Mouse (Mus musculus) MEL-GATA-1-ER (cell line): Measurements from ENCODE around the gene Gucy2d.

Source experiments
- DNase-seq: peaks from one replicate; pipeline ENCODE4 v3.0.0-alpha.2; 2012; ENCODE audit warnings: low read depth; ENCODE audit errors: extremely low read depth

Gene Gucy2d

DNA sequence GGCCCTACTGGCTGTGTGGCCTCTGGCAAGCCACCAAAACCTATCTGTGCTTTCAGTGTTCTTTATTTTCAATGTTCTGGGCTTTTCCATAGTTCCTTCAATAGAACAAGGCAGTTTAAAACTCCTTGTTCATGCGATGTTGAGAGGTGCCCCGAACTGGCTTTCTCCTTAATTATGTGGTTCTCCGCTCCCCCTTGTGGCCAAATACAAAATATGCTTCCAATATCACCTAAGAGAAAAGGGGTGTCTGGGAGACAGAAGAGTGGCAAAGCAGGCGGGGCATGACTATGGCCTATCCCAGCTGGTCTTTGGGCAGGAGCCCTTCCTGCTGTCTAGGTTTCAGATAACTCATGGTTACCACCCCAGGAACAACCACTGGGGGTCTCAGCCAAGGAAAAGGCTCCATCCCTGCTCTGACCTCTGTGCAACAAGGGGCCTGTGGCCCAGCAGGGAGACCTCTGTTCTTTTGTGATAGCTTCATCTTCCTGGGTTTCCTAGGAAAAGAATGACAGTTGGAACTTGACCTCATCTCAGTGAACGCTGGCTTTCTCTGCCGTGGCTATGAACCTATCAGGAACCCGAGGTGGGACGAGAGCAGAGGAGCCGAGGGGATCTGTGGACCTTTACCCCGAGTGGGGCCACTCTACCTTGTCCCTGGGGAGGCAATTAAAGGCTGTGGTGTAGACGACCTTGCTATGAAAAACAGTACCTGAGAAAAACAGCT, 7.5 kb downstream of the Gucy2d start:
- peak; percentile 39 for DNase-seq

DNA sequence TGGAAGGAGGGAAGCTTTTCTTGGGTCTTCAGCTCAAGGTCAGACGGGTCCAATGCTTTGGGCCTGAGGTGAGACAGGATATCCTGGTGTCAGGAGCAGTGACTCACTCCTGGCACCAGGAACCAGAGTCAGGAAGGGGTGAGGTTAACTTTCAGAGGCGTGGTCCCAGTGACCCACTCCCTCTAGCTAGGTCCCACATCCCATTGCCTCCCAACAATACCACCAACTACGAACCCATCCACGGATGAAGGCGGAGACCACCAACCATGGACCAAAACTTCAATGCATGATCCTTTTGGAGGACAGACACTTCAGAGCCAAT, 8.1 kb downstream of the Gucy2d start:
- no peak for DNase-seq

DNA sequence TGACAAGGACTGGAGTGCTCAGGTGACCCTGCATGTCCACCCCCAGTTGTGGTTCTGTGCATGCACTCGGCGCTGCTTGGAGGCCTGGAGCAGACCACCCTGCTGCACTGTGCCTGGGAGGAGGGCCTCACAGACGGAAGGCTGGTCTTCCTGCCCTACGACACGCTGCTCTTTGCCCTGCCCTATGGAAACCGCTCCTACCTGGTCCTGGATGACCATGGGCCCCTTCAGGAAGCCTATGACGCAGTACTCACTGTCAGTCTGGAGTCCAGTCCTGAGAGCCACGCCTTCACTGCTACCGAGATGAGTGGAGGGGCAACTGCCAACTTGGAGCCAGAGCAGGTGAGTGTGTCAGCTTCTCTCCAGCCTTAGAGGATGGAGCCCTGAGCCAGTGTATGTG, 9.5 kb downstream of the Gucy2d start:
- DNase-seq, result no peak

DNA sequence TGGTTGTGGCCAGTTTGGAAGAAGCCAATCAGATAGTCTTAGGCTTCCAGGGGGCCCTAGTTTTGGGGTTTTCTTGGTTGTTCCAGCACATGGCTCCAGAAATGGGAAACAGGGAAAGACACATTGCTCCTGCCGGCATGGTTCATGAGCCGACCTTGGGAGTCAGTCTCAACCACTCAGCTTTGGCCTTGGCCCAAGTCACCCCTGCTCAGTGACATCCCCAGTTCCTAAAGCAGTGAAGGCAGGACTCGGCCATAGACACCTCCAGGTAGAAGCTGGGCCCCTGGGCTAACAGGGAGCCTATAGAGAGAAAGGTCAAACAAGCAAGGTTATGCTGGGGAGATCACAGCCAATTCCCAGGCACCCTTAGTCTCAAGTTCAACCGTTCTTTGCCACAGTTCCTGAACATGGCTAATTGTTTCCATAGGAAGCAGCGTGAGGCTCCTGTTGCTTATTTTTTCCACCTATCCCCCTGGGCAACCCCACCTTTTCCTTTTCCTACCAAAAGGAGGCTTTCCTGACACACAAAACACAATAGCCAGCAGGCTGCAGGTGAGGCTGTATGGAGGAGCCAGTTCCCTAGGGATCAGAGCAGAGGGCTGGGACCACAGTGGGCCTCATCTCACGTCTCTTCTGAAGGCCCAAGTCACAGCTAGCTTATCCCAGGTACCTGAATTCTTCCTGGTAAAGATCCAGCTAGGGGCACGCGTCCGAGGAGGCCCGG, 14.3 kb downstream of the Gucy2d start:
- DNase-seq, result no peak

DNA sequence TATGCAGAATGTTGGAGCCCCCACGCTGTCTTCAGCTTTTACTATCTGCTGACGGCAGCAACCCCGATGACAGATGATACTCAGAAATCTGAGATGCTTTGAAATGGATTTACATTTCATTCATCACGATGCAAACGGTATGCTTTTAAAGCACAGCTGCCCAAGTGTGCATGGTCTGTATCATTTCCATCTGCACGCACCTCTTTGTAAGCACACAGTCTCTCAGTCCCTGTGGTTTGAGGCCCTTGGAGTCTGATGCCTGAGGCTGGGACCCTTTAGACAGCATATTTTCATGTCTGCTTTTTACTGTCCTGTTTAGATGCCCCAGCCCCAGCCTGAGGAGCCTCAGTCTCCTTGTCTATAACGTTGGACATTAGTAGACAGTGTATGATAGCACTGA, 20.1 kb downstream of the Gucy2d start:
- no peak for DNase-seq

DNA sequence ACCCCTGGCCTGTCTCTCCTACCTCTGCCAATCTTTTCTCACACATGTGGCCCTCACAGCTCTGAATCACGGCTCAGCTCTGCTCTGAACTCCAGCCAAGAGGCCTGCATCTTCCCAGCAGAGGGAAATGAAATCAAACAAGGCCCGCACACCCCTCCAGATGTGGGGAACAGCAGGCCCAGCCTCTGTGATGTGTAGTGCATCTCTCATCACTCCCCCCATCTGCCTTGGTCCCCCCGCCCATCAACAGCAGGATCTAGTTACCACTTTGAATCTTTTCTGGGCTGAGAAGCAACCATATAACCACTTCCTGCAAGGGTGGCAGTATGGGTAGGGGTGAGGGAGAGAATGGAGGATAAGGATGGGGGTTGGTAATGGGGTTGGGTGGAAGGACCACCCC, 28.9 kb downstream of the Gucy2d start:
- no peak for DNase-seq

DNA sequence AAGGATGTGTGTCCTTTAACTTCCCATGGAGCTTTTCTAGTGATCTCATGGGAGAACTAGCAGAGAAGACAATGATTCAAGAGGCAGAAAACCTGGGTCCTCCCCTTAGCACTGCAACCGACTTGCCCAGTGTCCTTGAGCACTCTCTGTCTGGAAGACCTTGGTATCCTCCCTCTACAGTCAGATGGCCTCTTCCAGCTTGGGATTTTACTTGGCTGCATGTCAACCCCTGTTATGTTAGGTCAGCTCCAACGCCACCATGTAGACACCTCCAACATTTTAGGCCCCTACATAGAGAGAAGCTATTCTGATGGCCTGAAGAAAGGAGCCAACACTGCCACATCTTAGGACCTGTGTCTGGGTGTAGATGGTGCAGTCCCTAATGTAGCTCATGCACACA, 32.3 kb downstream of the Gucy2d start:
- no peak for DNase-seq

DNA sequence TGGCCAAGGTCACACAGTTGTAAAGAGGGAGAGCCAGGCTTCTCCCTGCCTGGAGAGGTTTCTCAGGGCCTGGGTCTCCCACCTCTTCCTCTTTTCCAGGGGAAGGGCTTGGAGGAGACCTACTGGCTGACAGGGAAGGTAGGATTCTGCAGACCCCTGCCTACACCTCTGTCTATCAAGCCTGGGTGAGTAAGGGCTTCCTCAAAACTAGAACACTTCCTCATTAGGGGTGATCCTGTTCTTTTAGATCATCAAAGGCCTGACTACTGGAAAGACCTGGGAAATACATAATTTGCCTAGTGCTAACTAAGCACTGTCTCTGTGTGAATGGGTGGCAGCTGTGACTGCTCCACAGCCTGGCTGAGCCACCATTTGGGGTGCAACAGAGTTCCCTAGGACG, 34.3 kb downstream of the Gucy2d start:
- DNase-seq, result peak; percentile 31

DNA sequence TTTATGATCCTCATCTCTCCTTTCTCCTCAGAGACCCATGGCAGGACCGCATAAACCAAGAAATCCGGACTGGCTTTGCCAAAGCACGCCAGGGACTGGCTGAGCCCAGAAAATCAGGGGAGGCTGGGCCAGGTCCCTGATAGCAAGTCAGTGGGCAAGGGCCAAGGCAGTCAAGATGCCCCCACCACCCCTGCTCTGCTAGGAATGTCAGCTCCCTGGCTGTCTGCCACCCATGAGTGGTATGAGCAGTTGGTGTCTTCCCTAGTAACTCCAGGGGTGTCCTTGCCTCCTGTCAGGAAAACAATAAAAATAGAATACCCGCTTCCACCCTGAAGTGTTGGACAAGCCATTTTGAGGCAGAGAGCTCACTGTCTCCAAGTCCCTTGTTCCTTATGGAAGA, 36.9 kb downstream of the Gucy2d start:
- no peak for DNase-seq

DNA sequence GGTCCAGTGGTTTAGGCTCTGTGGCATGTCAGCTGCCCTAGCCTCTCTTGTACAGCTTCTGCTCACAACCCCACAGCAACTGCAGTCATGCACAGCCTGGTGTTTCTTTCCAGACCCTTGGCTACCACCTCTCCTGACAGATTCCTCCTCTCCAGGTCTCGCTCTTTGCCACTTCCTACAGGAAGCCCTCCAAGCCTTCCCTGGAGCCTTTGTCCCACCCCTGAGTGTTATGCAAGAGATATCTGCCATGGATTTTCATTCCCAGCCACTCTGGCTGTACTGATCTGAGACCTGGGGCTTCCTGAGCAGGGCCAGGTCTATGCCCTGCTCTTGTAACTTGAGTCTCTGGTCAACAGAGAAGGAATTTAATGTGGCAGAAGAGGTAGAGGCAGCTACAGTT, 40.3 kb downstream of the Gucy2d start:
- no peak for DNase-seq

DNA sequence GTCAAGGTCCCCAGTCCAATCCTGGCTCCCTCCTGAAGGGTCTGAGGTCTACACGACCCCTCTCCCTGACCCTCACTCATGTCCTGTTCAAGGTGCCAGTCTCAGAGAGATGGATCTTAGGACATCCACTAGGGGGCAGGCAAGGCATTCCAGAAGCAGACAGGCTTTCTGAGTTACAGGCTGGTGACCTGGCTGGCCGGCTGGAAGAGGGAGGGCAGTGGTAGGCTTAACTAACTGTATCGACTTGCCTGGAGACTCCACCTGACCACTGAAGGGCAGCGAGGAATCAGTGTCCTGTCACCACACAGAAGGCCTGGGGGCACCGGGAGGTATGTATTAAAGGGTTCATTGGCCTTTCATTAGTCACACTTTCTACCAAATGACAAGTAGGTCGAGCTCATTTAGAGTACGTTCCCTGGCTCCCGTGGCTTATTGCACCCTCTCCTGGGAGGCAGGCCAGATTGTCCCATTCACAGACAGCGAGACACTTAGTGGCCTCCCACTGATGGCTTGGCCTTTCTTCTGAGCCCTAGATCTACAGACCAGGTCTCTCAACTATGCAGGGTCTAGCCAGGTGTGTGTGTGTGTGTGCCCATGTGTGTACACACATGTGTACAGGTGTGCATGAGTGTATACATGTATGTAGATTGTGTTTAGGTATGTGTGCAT, 41.0 kb downstream of the Gucy2d start:
- DNase-seq, result peak; percentile 36

DNA sequence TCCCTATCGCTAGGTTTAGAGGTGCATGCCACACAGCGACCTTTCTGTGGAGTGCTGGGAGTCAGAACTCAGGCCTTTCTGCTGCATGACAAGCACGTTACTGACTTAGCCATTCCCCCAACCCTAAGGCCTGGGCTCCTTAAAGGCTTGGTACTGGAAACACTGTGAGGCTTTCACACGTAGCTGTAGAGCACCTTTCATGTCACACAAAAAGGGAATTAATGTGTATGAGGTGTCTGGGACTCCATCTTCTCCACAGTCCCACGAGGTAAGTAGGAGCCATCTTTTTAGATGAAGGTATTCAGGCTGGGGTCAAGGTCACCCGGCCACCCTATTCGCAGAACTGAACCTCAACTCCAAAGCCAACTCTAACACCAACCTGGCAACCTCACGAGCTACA, 41.6 kb downstream of the Gucy2d start:
- DNase-seq, result no peak

DNA sequence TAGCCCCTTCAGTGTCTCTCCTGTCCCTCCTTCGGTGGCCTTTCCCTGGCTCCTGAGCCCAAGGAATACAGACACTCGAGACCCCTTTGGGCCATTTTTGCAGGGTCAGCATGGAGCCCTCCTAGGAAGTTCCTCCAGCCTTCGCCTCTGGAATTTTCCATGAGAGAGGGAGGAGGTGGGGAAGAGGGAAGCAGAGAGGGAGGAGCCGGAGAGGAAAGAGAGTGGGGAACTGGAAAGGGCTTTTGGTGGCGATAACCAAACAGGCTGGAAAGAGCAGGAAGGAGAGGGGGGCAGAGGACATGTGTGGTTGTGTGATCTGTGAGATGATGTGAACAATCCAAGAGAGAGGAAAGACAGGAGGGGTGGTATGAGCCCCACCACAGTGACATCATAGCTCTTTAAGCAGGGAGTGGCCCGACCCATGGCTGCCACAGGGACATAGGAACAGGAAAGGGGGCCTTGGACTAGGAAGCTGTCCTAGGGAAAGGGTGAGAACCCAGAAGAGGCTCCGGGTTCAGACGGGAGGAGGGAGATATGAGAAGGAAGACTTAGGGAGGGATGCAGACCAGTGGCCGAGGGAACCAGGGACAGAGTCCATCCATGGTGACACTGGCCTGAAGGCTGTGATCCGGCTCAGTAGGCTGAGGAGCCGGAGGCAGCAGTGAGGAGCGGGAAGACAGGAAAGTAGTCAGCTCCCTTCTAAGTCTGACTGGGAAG, 42.5 kb downstream of the Gucy2d start:
- DNase-seq, result no peak

DNA sequence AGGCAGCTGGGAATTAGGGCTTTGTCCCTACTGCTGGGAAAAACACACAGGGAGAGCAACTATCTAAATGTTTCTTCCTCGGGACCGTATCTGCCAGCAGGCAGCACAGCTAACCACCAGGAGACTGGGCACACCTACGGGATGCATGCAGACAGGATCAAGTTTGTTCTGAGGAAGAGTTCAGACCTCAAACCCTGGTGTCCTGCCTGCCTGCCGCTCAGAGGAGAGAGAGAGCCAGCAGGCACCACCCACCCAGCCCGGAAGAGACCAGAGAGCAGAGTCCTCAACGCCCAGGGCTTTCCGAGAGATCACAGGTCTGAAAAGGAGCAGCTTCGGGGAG, 43.0 kb downstream of the Gucy2d start:
- peak; percentile 26 for DNase-seq

DNA sequence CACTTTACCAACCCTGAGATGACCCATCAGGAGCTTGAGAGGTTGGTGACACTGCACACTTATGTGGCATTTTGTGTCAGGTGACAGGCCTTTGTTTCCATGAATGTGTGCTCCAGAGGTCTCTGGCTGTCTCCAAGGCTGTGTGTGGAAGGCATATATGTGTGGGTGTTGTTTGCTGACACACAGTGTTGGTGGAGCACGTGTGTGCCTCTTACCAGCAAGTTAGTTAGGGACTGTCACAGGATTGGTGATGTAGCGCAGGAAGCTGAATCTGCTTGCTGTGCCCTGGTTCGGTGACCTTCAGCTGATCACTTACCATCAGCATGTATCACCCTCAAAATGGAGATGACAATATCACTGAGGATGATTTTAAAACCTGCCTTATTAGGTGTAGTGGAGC, 44.7 kb downstream of the Gucy2d start:
- DNase-seq, result no peak

DNA sequence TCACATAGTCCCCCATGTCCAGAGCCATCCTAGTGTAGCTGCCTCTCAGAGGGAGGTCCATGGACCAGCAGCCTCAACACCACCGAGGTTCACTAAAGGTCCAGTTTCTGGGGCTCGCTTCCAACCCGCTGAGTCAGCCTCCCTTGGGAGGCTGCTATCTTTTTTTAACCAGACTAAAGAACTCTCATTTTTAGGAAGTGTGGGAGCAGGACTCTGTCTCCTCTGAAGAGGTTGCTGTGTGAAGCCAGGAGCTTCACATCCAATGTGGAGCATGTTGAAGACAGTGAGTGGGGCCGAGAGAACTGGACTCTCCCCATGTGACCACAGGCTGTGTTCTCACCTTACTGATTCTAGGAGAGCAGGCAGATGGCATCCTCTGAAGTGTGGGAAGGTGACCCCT, 45.3 kb downstream of the Gucy2d start:
- no peak for DNase-seq

DNA sequence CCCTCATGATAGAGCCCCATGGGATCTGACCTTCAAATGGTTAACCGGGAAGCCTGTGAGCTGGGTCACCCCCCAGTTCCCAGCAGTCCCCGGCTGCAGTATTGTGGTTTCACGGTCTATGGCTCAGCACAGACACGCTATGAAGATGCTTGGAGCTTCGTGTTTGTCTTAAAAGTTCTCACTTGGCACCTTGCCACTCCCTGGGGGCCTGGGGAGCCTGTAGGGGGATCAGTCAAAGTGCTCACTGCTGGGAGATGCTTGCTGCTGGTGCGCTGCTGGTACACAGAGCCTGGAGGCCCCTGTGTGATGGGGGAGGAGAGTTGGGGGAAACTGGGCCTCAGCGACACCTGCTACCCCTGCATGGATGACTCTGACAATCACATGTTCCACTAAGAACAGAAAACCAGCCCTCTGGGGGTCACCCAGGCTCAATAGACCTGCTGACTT, 46.3 kb downstream of the Gucy2d start:
- no peak for DNase-seq

DNA sequence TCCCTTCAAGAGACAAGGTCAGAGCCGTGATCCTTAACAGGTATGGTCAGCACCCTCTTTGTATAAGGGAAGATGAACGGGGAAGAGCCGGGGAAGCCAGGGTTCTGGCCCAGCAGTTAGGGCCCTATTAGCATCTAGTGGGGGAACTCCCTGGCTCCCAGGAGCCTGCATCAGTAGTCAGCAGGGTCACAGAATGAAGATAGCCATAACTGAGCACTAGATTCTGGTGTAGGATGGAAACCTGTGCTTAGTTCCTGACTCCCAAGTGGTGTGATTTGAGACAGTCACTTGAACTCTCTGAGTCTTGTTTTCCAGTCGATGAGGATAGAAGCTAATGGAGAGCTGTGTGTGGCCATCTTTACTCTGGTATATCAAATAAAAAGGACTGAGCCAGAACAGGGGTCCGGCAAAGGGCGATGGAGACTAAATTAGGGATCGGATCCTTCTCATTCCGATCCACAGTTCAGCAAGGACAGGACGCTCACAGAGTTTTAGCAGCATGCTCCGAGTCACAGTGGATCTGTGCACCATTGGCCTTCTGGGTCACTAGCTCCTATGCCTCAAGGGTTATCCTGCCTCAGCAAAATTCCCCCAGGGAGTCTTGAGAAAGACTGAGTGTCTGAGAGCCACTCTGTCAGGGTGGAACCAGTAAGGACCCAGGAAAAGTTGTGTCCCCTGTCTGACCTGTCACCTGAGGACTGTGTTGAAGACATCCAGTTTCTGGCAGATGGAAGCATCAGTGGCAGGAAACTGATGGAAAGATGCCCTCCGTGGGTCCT, 47.2 kb downstream of the Gucy2d start:
- no peak for DNase-seq

DNA sequence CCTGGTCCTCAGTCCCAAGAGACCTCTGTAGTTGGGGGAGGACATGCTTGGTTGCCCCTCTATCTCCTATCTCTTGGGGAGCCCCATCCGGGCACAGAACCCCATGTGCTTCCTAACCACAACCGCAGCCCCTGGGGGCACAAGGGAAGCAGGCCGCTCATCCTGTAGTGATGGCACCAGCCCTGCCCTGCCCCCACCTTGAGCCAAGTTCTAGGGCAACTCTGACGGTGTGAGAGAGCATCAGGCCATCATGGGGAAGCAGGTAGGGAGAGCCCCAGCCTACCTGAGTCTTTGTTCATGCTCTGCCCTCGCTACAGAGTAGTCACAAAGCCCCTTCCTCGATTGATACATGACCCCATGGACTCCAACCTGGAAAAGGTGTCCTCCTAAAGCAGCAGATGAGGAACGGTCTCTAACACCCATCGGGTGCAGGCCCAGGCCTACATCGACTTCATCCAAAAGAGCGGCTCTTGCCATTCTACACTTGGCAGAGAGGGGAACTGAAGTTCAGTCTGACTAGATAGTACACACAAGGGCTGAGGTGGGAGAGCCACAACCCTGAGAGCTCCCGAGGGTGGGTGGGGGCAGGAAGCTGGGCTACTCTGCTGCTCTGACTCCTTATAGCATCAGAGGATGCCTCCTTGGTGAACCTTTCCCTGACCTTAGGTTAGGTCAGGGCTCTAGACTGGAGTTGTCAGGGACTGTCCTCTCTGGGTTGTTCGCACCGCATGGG, 48.3 kb downstream of the Gucy2d start:
- no peak for DNase-seq

DNA sequence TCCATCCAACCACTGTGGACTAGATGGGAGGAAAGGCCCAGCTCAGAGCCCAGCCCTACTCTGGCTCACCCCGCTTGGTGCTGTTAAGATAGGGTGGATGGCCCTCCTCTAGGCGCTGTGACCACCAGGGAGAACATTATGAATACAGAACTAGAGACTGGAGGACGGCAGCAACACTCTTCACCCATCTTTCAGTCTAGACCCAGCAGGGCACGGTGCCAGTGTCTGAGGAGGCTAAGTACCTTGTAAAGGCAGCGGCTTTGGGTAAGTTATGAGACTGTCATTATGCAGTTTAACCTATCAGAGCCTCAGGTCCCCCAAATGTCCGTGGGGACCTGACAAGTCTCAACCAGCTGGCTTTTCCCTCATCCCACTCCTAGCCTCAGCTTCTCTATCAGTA, 48.9 kb downstream of the Gucy2d start, which contains the start of gene Lrrc32:
Lrrc32 (plus strand) TSS at position 153 of the 400 bp plus-strand sequence.
- no peak for DNase-seq

DNA sequence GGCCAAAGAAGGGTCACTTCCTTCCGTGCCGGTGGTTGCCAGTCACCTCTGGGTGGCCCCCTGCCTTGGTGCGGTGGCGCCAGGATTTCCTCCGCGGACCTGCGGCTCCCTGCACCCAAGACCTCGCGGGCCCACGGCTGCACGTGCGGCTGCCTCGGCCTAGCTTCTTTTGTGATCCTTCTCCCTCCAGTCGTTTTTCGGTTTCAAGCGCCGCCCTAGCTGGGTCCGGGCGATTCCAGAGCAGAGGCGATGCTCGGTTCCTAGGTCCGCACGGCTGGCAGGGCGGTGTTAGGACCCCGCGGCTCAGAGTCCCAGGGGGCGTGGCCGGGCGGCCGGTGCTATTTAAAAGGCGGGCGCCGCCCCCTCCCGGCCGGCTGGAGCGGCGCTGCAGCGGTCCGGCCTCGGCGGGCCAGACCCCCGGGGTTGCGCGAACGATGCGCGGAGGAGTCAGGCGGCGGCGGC, 49.4 kb downstream of the Gucy2d start:
- DNase-seq, result no peak
